Mouse (Mus musculus) liver, postnatal 0 days (tissue): ENCODE measurements around the gene Sun5.

Experiments
- CTCF ChIP-seq: sonication (generic); IDR thresholded peaks from 2 replicates; pipeline ENCODE4 v1.5.1; 2016; ENCODE audit warnings: antibody characterized with exemption, low read depth
- EP300 ChIP-seq: IDR thresholded peaks from 2 replicates; pipeline ENCODE4 v1.6.1; 2016; ENCODE audit warnings: antibody characterized with exemption, low read depth, mild to moderate bottlenecking

- TF ChIP-seq EP300 (no peak), CTCF (no peak)
These were observed 10.2 kb downstream of the Sun5 start for GRCm38 (mm10) chr2:153860715-153861114.
